Mouse (Mus musculus) liver, postnatal 0 days (tissue): ENCODE data around the gene Lhfpl5.
A peak's percentile ranks its signal among the peaks of the same experiment; 100 is the strongest.

Source experiments
- CTCF ChIP-seq: sonication (generic); IDR thresholded peaks from 2 replicates; pipeline ENCODE4 v1.5.1; 2016; ENCODE audit warnings: antibody characterized with exemption, low read depth
- EP300 ChIP-seq: IDR thresholded peaks from 2 replicates; pipeline ENCODE4 v1.6.1; 2016; ENCODE audit warnings: antibody characterized with exemption, low read depth, mild to moderate bottlenecking

GRCm38 (mm10) chr17:28591476-28591875 lies 16.0 kb downstream of the Lhfpl5 start:
- TF ChIP-seq CTCF = no peak
- TF ChIP-seq EP300 = peak; percentile 32; the same call in 1 of the 2 replicates
